Mouse (Mus musculus) bone marrow, adult 2 months (tissue): ENCODE data around the gene BC004004.

Experiments used
- CTCF ChIP-seq: fragments of 200-500 bp; IDR thresholded peaks from 2 replicates; pipeline ENCODE4 v1.5.1; 2011; ENCODE audit warnings: low read length, control low read depth; ENCODE audit not compliant: control insufficient read depth, insufficient read depth
- POLR2A ChIP-seq: fragments of 200-500 bp; IDR thresholded peaks from 2 replicates; pipeline ENCODE4 v1.6.1; 2011; ENCODE audit warnings: low read depth, mild to moderate bottlenecking, control low read depth, low read length, borderline replicate concordance; ENCODE audit not compliant: control insufficient read depth

DNA sequence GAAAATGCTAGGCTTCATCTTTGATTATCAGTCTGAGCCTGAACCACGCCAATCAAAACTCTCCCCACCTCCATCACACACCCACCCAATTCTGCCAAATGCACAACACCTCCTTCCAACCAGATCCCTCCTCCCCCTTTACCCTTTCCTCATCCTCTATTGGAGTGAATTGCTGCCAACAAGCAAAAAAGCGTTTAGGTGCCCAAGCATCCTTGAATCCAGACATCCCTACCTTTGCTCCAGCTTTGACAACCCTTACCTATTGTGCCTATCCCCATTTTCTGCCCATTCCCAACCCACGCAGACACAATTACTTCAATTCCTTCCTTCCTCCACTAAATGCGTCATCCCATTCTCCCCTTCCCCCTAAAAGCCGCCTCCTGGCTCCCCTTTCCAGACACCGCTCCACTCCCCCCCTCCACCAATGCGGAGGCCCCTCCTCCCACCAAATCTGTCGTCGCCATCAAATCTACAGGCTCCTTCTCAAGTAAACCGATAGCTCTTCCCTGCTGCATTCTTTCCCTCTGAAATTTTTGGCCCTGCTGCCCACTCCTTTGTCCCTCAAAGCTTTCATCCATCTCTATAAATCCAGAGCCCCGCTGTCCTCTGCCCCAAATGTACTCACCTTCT, 78.0 kb downstream of the BC004004 start:
- no peak for TF ChIP-seq CTCF
- no peak for TF ChIP-seq POLR2A
